Mouse (Mus musculus): Measurements from ENCODE around the gene Zfp382. TPM values are rescaled to one million over a fixed set of nuclear protein-coding genes. Genes with fewer than 3 reads are reported as not detected.
"Not testable (repeated sequence)": the region's sequence is repeated elsewhere in the genome, so short reads cannot be mapped to it uniquely, and the experiment has no call there.

Zfp382 gene
- polyA plus RNA-seq, 1 experiment from 2014 or later = 6.6 TPM

GRCm38 (mm10) chr7:30094646-30095429 is 26.9 kb upstream of the Zfp382 start, which contains the start of gene Zfp260:
Gene Zfp260 (plus strand): TSS chr7:30094777.
- peak; percentile 86 for ATAC-seq
- Histone ChIP-seq H3K4me1 (ENCODE audit: control insufficient read depth, insufficient read depth, low read length) (peaks cover 12% of the 10 kb centered on the region; the same call in 1 of the 2 replicates), H3K36me3 (ENCODE audit: control insufficient read depth, insufficient read depth, low read length) (peaks cover 3% of the 10 kb centered on the region; the same call in 1 of the 2 replicates), H3K27ac (ENCODE audit: low read length) (peak within 1 kb of the TSS; percentile 93), H3K4me3 (ENCODE audit: low read length) (peak within 1 kb of the TSS; percentile 74), H3K4me2 (ENCODE audit: low read depth, low read length) (peak within 1 kb of the TSS; percentile 72), H3K9me3 (ENCODE audit: control insufficient read depth, low read length) (no peaks in the 10 kb centered on the region), H3K9ac (ENCODE audit: low read depth, low read length) (peak within 1 kb of the TSS; percentile 83), H3K27me3 (replicated peaks; ENCODE audit: control insufficient read depth, insufficient read depth, low read length) (no peaks in the 10 kb centered on the region)
- WGBS = under 1% methylated on average over 26 of the region's 26 CpGs

GRCm38 (mm10) chr7:30095551-30096125 is 26.1 kb upstream of the Zfp382 start:
- no peak for ATAC-seq

GRCm38 (mm10) chr7:30099297-30099696 is 22.4 kb upstream of the Zfp382 start:
- Histone ChIP-seq H3K36me3 (ENCODE audit: control insufficient read depth, insufficient read depth, low read length) (peaks cover 18% of the 10 kb centered on the region), H3K4me3 (ENCODE audit: low read length) (no peak overlapping the region), H3K27me3 (replicated peaks; ENCODE audit: control insufficient read depth, insufficient read depth, low read length) (no peaks in the 10 kb centered on the region), H3K4me1 (ENCODE audit: control insufficient read depth, insufficient read depth, low read length) (peaks cover 7% of the 10 kb centered on the region; the same call in 1 of the 2 replicates), H3K4me2 (ENCODE audit: low read depth, low read length) (no peak overlapping the region), H3K27ac (ENCODE audit: low read length) (no peak overlapping the region), H3K9ac (ENCODE audit: low read depth, low read length) (no peak overlapping the region), H3K9me3 (ENCODE audit: control insufficient read depth, low read length) (peaks cover 7% of the 10 kb centered on the region; the same call in 1 of the 2 replicates)
- 93% methylated on average over 13 of the region's 13 CpGs for WGBS
- ATAC-seq = no peak

More at GRCm38 (mm10) chr7:30095551-30096125, 26.1 kb upstream of the Zfp382 start:
- WGBS = 3% methylated on average over 5 of the region's 5 CpGs
- H3K27ac ChIP-seq (ENCODE audit: low read length) = no peak overlapping the region
- H3K9me3 ChIP-seq (ENCODE audit: control insufficient read depth, low read length) = no peaks in the 10 kb centered on the region
- H3K27me3 ChIP-seq (replicated peaks; ENCODE audit: control insufficient read depth, insufficient read depth, low read length) = no peaks in the 10 kb centered on the region
- peak overlapping the region; percentile 66 for H3K9ac ChIP-seq (ENCODE audit: low read depth, low read length)
- peaks cover 12% of the 10 kb centered on the region; the same call in 1 of the 2 replicates for H3K4me1 ChIP-seq (ENCODE audit: control insufficient read depth, insufficient read depth, low read length)
- peaks cover 3% of the 10 kb centered on the region; the same call in 1 of the 2 replicates for H3K36me3 ChIP-seq (ENCODE audit: control insufficient read depth, insufficient read depth, low read length)
- H3K4me2 ChIP-seq (ENCODE audit: low read depth, low read length) = peak overlapping the region; percentile 72
- peak overlapping the region; percentile 74 for H3K4me3 ChIP-seq (ENCODE audit: low read length)

- ATAC-seq = no peak
- no peaks in the 10 kb centered on the region for H3K4me1 ChIP-seq (ENCODE audit: control insufficient read depth, insufficient read depth, low read length)
- no peak overlapping the region for H3K4me3 ChIP-seq (ENCODE audit: low read length)
- H3K27me3 ChIP-seq (replicated peaks; ENCODE audit: control insufficient read depth, insufficient read depth, low read length) = no peaks in the 10 kb centered on the region
- 94% methylated on average over 5 of the region's 5 CpGs for WGBS
- H3K36me3 ChIP-seq (ENCODE audit: control insufficient read depth, insufficient read depth, low read length) = no peaks in the 10 kb centered on the region
- H3K9ac ChIP-seq (ENCODE audit: low read depth, low read length) = no peak overlapping the region
- no peak overlapping the region for H3K27ac ChIP-seq (ENCODE audit: low read length)
- no peak overlapping the region for H3K4me2 ChIP-seq (ENCODE audit: low read depth, low read length)
- H3K9me3 ChIP-seq (ENCODE audit: control insufficient read depth, low read length) = peaks cover 14% of the 10 kb centered on the region
Measured at GRCm38 (mm10) chr7:30116076-30116475, 5.7 kb upstream of the Zfp382 start.

- not testable (repeated sequence) for ATAC-seq; H3K4me3 ChIP-seq (ENCODE audit: low read length)
Measured at GRCm38 (mm10) chr7:30117935-30118334, 3.8 kb upstream of the Zfp382 start.

GRCm38 (mm10) chr7:30122188-30122530 is 417 bp downstream of the Zfp382 start:
- Histone ChIP-seq H3K27me3 (replicated peaks; ENCODE audit: control insufficient read depth, insufficient read depth, low read length) (no peaks in the 10 kb centered on the region), H3K9ac (ENCODE audit: low read depth, low read length) (peak overlapping the region; percentile 84), H3K36me3 (ENCODE audit: control insufficient read depth, insufficient read depth, low read length) (no peaks in the 10 kb centered on the region), H3K4me3 (ENCODE audit: low read length) (peak overlapping the region; percentile 75), H3K9me3 (ENCODE audit: control insufficient read depth, low read length) (no peaks in the 10 kb centered on the region), H3K4me1 (ENCODE audit: control insufficient read depth, insufficient read depth, low read length) (no peaks in the 10 kb centered on the region), H3K27ac (ENCODE audit: low read length) (peak overlapping the region; percentile 45), H3K4me2 (ENCODE audit: low read depth, low read length) (peak overlapping the region; percentile 95)
- 0 out of 2 replicates have a peak, but pooled peaks have one; percentile 34 for ATAC-seq
- 6% methylated on average over 15 of the region's 15 CpGs for WGBS

More at GRCm38 (mm10) chr7:30117935-30118334, 3.8 kb upstream of the Zfp382 start:
- not testable (repeated sequence) for H3K27me3 ChIP-seq (replicated peaks; ENCODE audit: control insufficient read depth, insufficient read depth, low read length); H3K4me2 ChIP-seq (ENCODE audit: low read depth, low read length); H3K36me3 ChIP-seq (ENCODE audit: control insufficient read depth, insufficient read depth, low read length); H3K27ac ChIP-seq (ENCODE audit: low read length); H3K9ac ChIP-seq (ENCODE audit: low read depth, low read length); H3K4me1 ChIP-seq (ENCODE audit: control insufficient read depth, insufficient read depth, low read length)
- WGBS = 93% methylated on average over 12 of the region's 12 CpGs
- peaks cover 14% of the 10 kb centered on the region for H3K9me3 ChIP-seq (ENCODE audit: control insufficient read depth, low read length)

GRCm38 (mm10) chr7:30129900-30130299 is 8.2 kb downstream of the Zfp382 start:
- WGBS = 95% methylated on average over 8 of the region's 8 CpGs
- Histone ChIP-seq H3K9ac (ENCODE audit: low read depth, low read length) (no peak overlapping the region), H3K4me2 (ENCODE audit: low read depth, low read length) (no peak overlapping the region), H3K27me3 (replicated peaks; ENCODE audit: control insufficient read depth, insufficient read depth, low read length) (no peaks in the 10 kb centered on the region), H3K36me3 (ENCODE audit: control insufficient read depth, insufficient read depth, low read length) (peaks cover 12% of the 10 kb centered on the region), H3K27ac (ENCODE audit: low read length) (no peak overlapping the region), H3K4me3 (ENCODE audit: low read length) (no peak overlapping the region), H3K4me1 (ENCODE audit: control insufficient read depth, insufficient read depth, low read length) (no peaks in the 10 kb centered on the region), H3K9me3 (ENCODE audit: control insufficient read depth, low read length) (no peaks in the 10 kb centered on the region; the same call in 1 of the 2 replicates)
- ATAC-seq = no peak

GRCm38 (mm10) chr7:30132396-30132795 is 10.7 kb downstream of the Zfp382 start:
- H3K9me3 ChIP-seq (ENCODE audit: control insufficient read depth, low read length) = no peaks in the 10 kb centered on the region; the same call in 1 of the 2 replicates
- H3K4me3 ChIP-seq (ENCODE audit: low read length) = no peak overlapping the region
- H3K27ac ChIP-seq (ENCODE audit: low read length) = no peak overlapping the region
- no peaks in the 10 kb centered on the region for H3K4me1 ChIP-seq (ENCODE audit: control insufficient read depth, insufficient read depth, low read length)
- H3K27me3 ChIP-seq (replicated peaks; ENCODE audit: control insufficient read depth, insufficient read depth, low read length) = no peaks in the 10 kb centered on the region
- WGBS = 91% methylated on average over 4 of the region's 4 CpGs
- no peak for ATAC-seq
- peaks cover 12% of the 10 kb centered on the region for H3K36me3 ChIP-seq (ENCODE audit: control insufficient read depth, insufficient read depth, low read length)
- H3K9ac ChIP-seq (ENCODE audit: low read depth, low read length) = no peak overlapping the region
- H3K4me2 ChIP-seq (ENCODE audit: low read depth, low read length) = no peak overlapping the region

GRCm38 (mm10) chr7:30136826-30137225 is 15.1 kb downstream of the Zfp382 start:
- WGBS = 89% methylated on average over 10 of the region's 10 CpGs
- Histone ChIP-seq H3K4me1 (ENCODE audit: control insufficient read depth, insufficient read depth, low read length) (no peaks in the 10 kb centered on the region), H3K27me3 (replicated peaks; ENCODE audit: control insufficient read depth, insufficient read depth, low read length) (no peaks in the 10 kb centered on the region), H3K9me3 (ENCODE audit: control insufficient read depth, low read length) (no peaks in the 10 kb centered on the region; the same call in 1 of the 2 replicates), H3K9ac (ENCODE audit: low read depth, low read length) (no peak overlapping the region), H3K4me3 (ENCODE audit: low read length) (no peak overlapping the region), H3K4me2 (ENCODE audit: low read depth, low read length) (no peak overlapping the region), H3K27ac (ENCODE audit: low read length) (no peak overlapping the region), H3K36me3 (ENCODE audit: control insufficient read depth, insufficient read depth, low read length) (peaks cover 14% of the 10 kb centered on the region)
- ATAC-seq = no peak

All from intestine, embryonic 16.5 days (tissue).